Mouse (Mus musculus): ENCODE measurements around the gene Brwd3.

Brwd3 gene

DNA sequence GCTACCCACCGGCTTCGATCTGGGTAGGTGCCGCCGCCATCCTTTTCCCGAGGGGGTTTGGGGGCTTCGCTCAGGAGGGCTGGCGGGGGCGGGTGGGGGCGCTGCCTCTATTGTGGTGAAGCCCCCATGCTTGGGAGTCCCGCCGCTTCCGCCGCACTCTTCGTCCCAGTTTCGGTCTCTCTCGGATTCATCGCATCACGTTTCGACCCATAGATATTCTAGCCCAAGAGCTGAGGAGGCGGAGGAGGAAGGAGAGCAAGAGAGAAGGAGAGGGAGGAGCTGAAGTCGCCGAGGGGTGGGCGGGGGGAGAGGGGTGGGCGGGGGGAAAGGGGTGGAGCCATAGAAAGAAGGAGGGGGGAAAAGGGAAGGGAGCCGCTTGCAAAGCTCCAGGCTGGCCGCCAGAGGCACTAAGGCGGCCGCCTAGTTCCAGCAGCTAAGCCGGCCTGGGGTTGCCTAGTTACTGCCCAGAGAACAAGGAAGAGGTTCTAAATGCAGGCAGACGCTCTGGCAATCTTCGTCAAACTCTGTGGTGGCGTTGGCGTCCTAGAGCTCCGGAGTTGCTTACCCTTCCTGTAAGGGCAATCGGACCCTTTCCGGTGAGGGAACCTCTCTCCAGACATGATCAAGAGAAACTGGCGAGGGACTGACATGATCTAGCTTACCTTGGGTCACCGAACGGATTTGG, at the start of gene Brwd3:
Brwd3 (minus strand) TSS at position 283 of the 685 bp plus-strand sequence.
- 6% methylated on average over 30 of the region's 39 CpGs for WGBS

DNA sequence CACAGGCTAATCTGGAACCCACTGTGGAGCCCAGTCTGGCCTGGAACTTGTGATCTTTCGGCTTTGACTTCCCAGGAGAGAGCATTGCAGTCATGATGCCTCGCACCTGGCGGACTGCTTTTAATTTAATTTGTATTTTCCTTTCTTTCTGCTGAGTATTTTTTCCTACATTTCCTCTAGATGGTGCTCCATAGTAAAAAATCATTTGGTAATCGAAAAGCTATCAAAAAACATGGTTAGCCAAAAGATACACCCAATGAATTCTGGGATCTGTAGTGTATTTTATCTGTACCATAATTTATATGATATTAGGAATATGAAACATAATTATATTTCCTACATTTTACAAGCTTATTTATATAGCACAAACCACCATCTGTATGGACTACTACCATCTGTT, 28.5 kb upstream of the Brwd3 start:
- 48% methylated on average over 4 of the region's 4 CpGs for WGBS

DNA sequence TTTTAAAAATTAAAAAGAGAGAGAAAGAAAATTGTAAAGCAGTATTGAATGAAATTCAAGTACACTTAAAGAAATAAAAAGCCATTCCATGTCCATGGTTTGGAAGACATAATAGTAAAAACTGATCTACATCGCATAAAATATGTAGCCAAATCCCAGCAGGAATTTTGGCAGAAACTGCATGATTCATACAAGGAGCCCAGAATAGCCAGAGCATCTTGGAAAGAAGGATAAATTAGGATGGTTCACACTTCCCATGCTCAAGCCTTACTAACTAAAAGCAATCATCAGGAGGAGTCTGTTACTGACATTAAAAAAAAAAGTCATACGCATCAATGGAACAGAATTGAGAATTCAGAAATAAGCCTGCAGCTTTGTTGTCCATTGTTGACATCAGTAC, 8.5 kb upstream of the Brwd3 start:
- WGBS: 36% methylated on average over 2 of the region's 2 CpGs

DNA sequence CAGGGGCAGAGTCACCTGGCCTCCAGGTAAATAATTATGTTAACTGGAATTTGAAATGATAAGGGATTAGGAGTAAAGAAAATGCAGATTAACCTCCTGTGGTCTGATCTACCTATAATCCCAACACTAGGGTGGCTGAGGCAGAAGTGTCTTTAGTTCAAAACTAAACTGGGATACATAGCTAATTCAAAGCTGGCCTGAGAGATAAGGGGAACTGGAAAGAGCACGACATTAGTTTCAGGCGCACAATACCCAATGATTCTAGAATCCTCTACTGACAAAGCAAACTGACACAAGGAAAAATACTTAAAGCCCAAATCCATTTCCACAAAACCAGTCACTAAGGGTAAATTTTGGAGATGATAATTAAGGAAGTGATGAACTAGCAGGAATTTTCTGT, 2.2 kb upstream of the Brwd3 start:
- 94% methylated on average over 2 of the region's 2 CpGs for WGBS

DNA sequence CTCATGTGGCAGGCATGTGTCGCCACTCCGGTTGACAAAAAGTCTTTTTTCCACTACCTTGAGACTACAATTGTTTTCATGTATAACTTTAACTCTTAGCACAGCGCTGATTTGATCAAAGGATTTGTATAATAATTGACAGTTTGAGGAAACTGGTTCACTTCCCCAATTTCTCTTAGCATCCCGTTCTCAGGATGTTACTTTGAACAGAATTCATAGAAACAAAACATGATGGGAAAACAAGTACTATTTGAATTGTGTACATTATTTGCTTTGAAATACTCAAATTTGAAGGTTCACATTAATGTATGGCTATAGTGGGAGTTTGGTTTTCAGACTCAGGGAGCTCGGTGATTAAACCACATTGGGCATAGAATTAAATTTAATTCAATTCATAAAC, 1.1 kb upstream of the Brwd3 start:
- 52% methylated on average over 5 of the region's 5 CpGs for WGBS

DNA sequence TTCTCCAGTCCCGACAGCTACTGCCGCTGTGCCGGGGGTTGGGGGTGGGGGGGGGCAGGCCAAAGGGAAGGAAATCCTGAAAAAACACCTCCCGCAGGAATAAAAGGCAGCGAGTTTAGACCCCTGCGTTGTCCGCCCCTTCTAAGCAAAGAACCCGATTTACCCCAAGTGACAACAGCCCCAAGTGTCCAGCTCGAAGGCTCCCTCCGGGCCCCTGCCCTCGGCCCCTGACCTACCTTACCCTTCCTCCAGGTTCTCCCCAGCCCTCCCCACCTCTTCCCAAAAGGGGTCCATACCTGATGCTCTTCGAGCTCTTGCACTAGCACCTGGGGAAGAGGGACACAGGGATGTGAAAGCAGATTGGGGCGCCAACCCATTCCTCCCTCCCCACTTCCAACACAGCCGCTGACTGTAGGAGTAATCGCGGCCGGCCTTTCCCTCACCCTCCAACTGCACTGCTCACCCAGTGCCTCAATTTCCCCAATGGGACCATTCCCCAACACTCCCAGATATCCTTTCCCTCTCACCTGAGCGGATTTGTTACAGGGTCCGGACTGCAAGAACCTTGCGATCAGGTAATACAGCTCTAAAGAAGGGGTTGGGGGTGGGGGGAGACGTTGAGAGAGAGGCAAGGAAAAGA, 671 bp downstream of the Brwd3 start:
- 3% methylated on average over 20 of the region's 21 CpGs for WGBS

DNA sequence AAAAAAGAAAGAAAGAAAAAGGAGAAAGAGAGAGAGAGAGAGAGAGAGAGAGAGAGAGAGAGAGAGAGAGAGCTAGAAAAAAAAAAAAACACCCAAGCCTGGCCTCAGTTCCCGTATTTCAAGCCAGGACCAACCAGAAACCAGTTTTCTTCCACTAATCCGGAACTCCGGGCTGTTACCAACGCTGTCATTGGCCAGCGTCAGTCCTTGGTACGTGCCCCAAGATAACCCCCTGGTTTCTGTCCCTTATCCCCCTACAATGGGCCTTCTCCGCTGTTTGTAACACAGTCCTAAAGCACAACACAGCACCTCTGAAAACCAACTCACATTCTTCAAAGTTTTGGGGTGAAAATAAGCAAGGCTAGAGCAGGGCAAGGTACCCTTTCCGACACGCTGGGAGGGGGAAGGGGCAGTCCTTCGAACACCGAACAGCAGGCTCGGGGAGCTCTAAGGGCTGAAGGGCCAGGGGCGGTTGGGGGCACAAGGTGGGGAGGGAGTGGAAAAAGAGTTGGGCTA, 1.4 kb downstream of the Brwd3 start:
- WGBS: 2% methylated on average over 13 of the region's 13 CpGs

DNA sequence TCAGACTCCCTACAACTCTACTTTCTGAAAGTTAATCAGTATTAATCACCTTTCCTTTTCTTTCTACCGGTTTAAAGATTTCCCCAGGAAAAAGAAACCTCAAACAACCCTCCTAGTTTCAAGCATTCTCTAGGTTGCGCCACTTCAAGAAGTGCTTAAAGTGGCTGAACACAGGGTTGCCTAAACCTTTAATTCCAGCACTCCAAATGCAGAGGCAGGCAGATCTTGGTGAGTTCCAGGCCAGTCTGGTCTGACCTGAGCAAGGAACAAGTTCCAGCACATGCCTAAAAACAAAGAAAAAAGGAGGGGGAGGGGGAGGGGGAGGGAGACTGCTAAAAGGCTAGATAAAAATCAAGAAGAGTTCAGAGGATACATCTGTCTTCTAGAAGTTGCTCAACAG, 6.1 kb downstream of the Brwd3 start:
- 58% methylated on average over 2 of the region's 2 CpGs for WGBS

DNA sequence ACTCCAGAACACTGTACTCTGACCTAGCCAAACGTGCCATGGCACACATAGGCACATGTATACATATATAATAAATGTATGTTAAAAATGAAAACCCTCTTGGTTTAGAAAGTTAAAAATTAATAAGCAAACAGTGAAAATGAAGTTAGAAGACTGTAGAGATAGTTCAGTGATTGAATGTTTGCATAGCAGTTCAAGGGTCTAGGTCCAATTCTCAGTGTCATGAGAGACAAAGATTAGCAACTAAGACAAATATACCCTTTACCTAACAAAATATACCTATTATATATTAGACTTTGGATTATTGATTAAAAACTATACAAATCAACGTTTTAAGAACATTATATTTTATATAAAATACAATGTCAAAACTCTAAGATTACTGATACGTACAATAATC, 36.9 kb downstream of the Brwd3 start:
- WGBS: 92% methylated on average over 3 of the region's 3 CpGs

DNA sequence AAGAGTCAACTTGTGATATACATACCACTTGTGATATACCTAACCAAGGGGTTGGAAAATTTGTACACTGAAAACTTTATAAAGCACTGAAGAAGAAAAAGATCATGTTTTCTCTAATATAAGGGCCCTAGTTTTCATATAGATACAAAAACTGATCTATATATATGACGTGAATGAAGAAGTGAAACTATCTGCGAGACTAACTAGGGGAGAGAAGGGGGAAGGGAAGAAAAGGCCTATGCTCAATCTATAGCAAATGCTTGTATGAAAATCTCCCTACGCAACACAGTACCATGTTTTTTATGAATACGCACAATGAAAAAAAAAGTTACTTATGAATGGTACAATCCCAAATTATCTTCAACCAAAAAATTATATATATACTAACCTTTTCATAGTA, 50.4 kb downstream of the Brwd3 start:
- 94% methylated on average over 4 of the region's 4 CpGs for WGBS

DNA sequence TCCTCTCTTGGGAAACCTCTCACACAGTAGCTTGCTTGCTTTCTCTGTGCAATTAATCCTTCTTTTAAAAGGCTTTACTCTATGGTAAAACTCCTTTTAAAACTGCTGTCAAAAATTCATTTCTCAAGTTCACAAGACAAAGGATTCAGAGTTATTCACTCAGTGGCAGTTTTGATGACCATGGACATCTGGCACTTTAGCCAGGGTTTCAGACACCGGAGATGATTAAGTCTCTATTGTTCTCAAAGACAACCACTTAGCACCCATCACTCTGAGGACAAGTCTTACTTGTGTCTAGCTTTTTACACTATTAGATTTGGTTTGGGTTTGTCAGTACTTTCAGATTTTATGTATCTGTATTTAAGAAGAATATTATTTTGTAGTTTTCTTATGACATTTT, 104.6 kb downstream of the Brwd3 start:
- WGBS: 50% methylated on average over 1 of the region's 1 CpGs

DNA sequence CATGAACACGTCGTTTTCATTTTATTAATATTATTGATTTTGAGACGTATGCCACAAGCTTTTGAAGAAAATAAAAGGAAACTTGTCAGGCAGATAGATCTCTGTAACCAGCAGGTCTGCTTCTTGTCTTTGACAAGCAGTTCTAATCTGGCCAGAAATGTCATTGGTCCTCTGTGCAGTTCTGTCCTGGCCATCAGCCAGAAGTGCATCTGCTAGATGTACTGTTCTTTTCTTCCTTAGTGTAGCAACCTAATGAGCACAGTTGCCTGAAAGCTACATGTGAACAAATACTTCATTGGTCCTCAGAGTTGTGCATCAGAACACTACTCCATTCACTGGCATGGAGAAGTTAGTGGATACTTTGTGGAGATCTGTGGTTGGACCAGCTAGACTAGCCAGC, 105.1 kb downstream of the Brwd3 start:
- 60% methylated on average over 3 of the region's 3 CpGs for WGBS

DNA sequence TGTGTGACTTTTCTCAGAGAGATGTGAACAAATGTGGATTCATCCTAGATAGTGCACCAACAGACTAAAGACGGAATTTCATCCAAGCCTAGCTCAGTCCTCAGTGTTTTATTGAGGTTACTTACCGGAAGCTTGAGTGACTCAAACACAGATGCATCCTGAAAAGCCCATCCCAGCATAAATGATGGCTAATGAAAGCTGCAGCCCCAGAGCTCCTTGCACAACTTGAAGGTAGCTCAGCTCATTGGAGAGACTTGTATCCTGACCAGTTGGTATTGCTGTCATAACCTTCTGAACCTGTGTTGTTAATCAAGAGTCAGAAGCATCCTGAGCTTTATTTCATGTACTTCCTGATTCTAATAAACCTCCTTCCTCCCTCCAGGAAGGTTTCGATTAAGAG, 105.8 kb downstream of the Brwd3 start:
- 50% methylated on average over 3 of the region's 3 CpGs for WGBS

DNA sequence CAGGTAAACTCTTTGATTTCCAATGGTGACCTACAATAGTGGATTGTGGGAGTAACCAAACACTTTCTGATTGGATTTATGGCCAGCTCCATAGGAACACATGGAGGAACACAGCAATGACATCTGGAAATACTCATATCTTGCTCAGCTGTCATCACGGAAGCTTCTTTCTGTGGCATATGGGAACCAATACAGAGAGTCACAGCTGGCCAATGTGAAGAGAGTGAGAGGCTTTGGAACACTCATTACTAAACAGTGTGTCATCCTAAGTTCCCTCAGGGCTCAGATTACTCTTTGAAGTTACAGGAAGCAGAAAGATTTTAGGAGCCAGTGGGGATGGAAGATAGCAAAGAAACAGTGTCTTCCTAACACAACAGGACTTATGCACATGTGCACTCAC, 111.7 kb downstream of the Brwd3 start:
- 69% methylated on average over 1 of the region's 1 CpGs for WGBS

DNA sequence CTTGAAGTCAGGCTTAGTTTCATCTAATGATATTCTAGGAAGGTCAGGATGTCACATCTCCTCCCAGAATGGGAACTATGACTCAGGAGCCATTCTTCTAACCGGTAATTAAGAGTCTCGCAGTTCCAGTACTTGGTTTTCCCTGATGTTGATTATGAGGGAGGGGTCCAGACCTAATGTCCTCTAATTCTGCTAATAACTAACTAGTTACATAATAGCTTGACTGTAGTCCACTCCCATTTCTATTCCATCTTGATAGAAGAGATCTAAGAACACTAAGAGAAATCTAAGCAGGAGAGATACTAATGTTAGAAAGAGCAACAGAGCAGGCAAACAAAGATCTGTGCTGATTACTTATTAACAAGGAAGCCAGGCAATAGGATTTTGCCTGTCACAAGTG, 129.9 kb downstream of the Brwd3 start:
- 93% methylated on average over 2 of the region's 2 CpGs for WGBS
